Mouse (Mus musculus): ENCODE data around the gene Slc6a11. TPM values are rescaled to one million over a fixed set of nuclear protein-coding genes. Genes with fewer than 3 reads are reported as not detected.

Gene Slc6a11
- polyA plus RNA-seq, 1 experiment from 2014 or later, result not detected

DNA sequence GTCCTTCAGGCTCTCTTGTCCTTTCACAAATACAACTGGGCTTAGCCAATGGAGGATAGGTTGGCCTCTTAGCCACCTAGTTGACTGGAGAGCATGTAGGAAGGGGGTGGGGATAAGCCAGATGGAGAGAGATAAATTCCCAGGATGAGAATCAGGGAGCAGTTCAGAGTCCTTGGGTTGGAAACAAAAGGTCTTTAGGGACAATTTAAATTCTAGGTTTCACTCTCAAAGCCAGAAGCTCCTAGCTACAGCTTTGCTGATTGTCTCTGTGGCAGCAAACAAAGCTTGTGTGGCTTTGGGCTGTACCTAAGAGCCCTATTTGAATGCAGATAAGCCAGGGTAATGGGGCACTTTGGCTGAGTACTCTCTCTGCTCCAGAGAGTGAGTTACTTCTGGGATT, 135.2 kb downstream of the Slc6a11 start:
- Histone ChIP-seq H3K9ac (no peak overlapping the region), H3K4me1 (replicated peaks) (peaks cover 12% of the 10 kb centered on the region), H3K4me3 (no peak overlapping the region), H3K36me3 (no peaks in the 10 kb centered on the region), H3K4me2 (no peak overlapping the region), H3K9me3 (replicated peaks) (no peaks in the 10 kb centered on the region), H3K27me3 (replicated peaks) (peaks cover 42% of the 10 kb centered on the region), H3K27ac (ENCODE audit: poor library complexity, severe bottlenecking) (no peak overlapping the region)
- ATAC-seq (ENCODE audit: insufficient number of reproducible peaks, low FRiP score), result no peak

DNA sequence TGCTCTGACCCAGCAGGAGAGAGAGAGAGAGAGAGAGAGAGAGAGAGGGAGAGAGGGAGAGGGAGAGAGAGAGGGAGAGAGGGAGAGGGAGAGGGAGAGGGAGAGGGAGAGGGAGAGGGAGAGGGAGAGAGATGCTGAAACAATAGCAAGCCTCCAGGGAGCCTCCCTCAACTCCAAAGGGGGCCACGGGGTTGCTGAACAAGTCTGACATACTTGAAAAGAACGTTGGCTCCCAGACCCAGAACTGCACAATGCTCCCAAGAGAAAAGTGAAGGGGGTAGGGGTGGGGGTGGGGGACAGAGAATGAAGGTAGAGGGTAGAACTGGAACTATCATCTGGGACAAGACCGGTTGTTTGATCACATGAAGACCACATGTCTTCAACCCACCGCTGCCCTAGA, 136.9 kb downstream of the Slc6a11 start:
- Histone ChIP-seq H3K4me2 (no peak overlapping the region), H3K27me3 (replicated peaks) (peaks cover 41% of the 10 kb centered on the region), H3K36me3 (no peaks in the 10 kb centered on the region), H3K9me3 (replicated peaks) (no peaks in the 10 kb centered on the region), H3K4me3 (no peak overlapping the region), H3K4me1 (replicated peaks) (peaks cover 12% of the 10 kb centered on the region), H3K9ac (no peak overlapping the region), H3K27ac (ENCODE audit: poor library complexity, severe bottlenecking) (no peak overlapping the region)
- WGBS, result 36% methylated on average over 4 of the region's 4 CpGs
- no peak for ATAC-seq (ENCODE audit: insufficient number of reproducible peaks, low FRiP score)

DNA sequence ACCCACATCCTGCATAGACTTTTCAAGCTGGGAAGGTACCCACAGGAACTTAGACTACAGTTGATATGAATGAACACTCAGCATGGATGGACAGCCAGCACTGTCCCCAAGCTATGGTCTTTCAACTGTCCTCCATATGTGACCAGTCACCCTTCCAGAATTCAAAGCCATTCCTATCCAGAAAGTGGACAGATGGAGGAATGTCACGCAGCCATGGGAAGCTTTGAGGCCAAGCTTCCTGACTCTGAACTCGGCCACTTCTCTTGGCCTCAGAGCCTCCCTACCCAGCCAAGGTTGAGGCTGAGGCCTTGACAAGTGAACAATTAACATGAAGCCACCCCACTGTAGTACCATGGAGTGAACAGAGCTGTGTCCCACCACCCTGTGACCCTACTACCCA, 138.5 kb downstream of the Slc6a11 start:
- ATAC-seq (ENCODE audit: insufficient number of reproducible peaks, low FRiP score), result no peak
- H3K4me2 ChIP-seq, result no peak overlapping the region
- H3K9me3 ChIP-seq (replicated peaks), result no peaks in the 10 kb centered on the region
- WGBS, result 68% methylated on average over 2 of the region's 2 CpGs
- H3K4me3 ChIP-seq, result no peak overlapping the region
- H3K9ac ChIP-seq, result no peak overlapping the region
- peaks cover 57% of the 10 kb centered on the region for H3K27me3 ChIP-seq (replicated peaks)
- no peaks in the 10 kb centered on the region for H3K36me3 ChIP-seq
- no peak overlapping the region for H3K27ac ChIP-seq (ENCODE audit: poor library complexity, severe bottlenecking)
- peaks cover 9% of the 10 kb centered on the region for H3K4me1 ChIP-seq (replicated peaks)

DNA sequence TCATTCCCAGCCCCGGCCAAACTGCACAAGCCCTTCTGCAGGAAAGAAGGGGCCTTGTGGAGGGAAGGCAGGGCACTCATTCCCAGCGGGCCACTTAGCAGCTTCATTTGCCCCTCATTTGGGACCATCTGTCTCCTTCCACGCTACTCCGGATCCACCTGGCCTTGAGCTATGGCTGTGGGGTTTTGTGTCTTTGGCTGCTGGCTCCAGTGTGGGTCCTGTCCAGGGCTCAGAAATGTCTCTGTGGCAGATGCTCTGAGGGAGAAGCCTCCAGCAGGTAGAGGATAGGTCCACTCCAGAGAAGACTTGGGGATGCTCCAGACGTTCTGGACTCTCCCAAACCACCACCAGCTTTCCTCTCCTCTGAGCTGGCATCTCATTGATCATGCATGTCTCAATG, 139.8 kb downstream of the Slc6a11 start:
- no peak overlapping the region for H3K27ac ChIP-seq (ENCODE audit: poor library complexity, severe bottlenecking)
- WGBS, result 50% methylated on average over 5 of the region's 5 CpGs
- no peak overlapping the region for H3K4me3 ChIP-seq
- no peak for ATAC-seq (ENCODE audit: insufficient number of reproducible peaks, low FRiP score)
- no peak overlapping the region for H3K9ac ChIP-seq
- no peak overlapping the region for H3K4me2 ChIP-seq
- H3K9me3 ChIP-seq (replicated peaks), result no peaks in the 10 kb centered on the region
- H3K27me3 ChIP-seq (replicated peaks), result peaks cover 59% of the 10 kb centered on the region
- H3K4me1 ChIP-seq (replicated peaks), result peaks cover 6% of the 10 kb centered on the region
- H3K36me3 ChIP-seq, result no peaks in the 10 kb centered on the region

DNA sequence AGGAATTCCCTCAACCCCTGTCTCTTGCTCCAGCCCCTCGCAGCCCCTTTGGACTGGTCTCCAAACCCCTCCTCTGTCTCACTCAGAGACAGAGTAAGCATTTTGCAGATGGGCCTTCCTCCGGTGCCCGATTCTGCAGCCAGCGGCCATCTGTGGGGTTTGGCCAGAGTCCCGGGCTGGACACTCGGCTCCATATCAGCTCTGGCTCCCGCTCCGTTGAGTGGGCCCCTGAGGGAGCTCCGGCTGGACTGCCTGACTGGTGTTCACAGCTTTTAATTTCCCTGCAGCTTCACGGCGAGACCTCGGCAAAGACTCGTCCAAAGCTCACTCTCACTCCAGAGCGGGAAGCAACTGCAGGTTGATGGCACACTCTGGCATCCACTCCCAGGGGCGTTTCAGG, 141.2 kb downstream of the Slc6a11 start:
- Histone ChIP-seq H3K4me3 (no peak overlapping the region), H3K27ac (ENCODE audit: poor library complexity, severe bottlenecking) (no peak overlapping the region), H3K4me1 (replicated peaks) (peaks cover 6% of the 10 kb centered on the region), H3K9ac (no peak overlapping the region), H3K4me2 (no peak overlapping the region), H3K27me3 (replicated peaks) (peaks cover 57% of the 10 kb centered on the region), H3K9me3 (replicated peaks) (no peaks in the 10 kb centered on the region), H3K36me3 (no peaks in the 10 kb centered on the region)
- WGBS, result 57% methylated on average over 15 of the region's 15 CpGs
- ATAC-seq (ENCODE audit: insufficient number of reproducible peaks, low FRiP score), result no peak

DNA sequence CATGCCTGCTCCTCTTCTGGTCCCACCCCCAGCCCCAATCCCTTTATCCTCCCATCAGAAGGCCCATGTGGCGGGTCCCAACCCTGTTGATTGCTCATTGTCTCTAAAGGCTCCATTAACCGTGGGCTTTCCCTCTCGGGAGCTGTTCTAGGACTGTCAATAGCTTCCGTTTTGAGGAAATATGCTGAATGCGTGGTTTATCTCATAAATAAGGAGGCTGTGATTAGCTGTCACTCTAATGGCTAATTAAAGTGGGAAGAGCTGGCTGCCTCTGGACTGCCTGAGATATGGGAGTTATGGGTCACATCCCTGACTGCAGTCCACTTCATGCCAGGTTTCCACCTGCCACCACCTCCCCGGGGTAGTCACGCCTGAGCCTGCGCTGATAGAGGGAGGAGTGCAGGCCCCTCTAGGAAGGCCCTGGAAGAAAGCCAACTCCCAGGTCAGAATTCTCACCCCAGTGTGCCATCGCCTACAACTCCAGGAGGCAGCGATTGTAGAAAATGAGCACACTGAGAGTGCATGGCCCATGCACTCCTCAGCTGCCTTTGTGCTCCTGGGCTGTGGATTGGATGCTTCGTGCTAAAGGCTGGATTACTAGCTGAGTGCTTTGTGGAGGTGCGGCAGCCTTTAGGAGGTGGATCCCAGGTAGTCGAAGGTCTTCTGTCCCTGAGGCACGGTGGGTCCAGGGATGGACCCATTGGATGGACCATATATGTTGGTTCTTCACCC, 143.1 kb downstream of the Slc6a11 start:
- Histone ChIP-seq H3K4me1 (replicated peaks) (peaks cover 6% of the 10 kb centered on the region), H3K4me3 (no peak overlapping the region), H3K9ac (no peak overlapping the region), H3K36me3 (no peaks in the 10 kb centered on the region), H3K27ac (ENCODE audit: poor library complexity, severe bottlenecking) (no peak overlapping the region), H3K4me2 (no peak overlapping the region), H3K27me3 (replicated peaks) (peaks cover 56% of the 10 kb centered on the region), H3K9me3 (replicated peaks) (no peaks in the 10 kb centered on the region)
- ATAC-seq (ENCODE audit: insufficient number of reproducible peaks, low FRiP score), result no peak
- 38% methylated on average over 14 of the region's 14 CpGs for WGBS

DNA sequence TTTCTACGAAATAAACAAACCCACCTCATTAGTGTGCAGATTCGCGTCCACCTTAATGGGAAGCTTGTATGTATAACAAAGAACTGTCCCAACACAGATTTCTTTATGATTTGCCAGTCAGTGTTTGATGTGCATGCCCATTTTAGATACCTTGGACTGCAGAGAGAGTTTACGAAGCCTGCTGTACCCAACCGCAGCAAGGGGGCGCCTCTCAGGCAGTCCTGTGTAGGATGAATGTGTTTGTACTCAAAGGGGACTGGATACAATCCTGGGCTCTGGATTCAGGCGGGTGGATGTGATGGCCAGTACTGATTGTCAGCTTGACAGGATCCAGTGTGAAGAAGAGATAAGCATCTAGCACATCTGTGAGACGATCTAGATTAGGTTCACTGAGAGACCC, 144.8 kb downstream of the Slc6a11 start:
- no peak for ATAC-seq (ENCODE audit: insufficient number of reproducible peaks, low FRiP score)
- WGBS, result 61% methylated on average over 8 of the region's 8 CpGs
- H3K9me3 ChIP-seq (replicated peaks), result no peaks in the 10 kb centered on the region; the same call in 1 of the 2 replicates
- peaks cover 69% of the 10 kb centered on the region for H3K27me3 ChIP-seq (replicated peaks)
- no peaks in the 10 kb centered on the region for H3K36me3 ChIP-seq
- no peak overlapping the region for H3K27ac ChIP-seq (ENCODE audit: poor library complexity, severe bottlenecking)
- H3K9ac ChIP-seq, result no peak overlapping the region
- no peak overlapping the region for H3K4me3 ChIP-seq
- no peak overlapping the region for H3K4me2 ChIP-seq
- H3K4me1 ChIP-seq (replicated peaks), result peaks cover 6% of the 10 kb centered on the region

DNA sequence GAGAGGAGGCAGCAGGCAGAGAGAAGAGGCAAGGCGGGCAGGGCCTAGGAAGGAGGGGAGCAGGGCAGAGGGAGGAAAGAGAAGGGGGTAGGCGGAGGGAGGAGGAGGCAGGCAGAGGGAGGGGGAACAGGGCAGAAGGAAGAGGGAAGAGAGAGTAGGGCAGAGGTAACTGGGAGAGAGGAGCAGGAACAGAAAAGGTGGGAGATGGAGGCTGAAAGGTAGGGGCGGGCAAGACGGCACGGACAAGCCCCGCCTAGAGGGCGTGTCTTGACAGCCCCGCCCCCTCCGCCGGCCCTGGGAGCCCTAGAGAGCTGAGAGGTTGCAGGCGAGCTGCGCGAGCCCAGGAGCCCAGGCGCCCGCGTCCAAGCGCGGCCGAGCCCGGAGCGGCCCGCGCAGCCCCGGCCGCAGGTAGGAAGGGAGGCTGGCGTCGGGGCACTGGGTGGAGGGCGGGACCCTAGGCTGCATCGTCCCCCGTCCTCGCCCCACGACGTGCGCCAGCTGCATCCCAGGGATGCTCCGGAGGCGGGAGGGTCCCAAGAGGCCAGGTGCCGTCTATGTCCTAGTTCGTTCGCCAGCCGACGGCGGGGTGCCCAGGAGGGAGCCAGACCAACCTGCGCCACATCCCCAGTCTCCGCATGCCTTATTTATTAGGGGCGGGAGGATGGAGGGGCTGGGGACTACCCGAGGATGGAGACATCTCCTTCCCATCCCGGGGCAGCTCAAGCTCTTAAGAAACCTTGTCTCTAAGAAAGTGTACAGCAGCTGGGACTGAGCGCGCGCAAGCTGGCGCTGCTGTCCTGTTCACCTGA, 151.6 kb downstream of the Slc6a11 start, which contains the start of gene Slc6a1:
Slc6a1 (plus strand) TSS at position 167 of the 809 bp plus-strand sequence.
- WGBS, result 2% methylated on average over 50 of the region's 51 CpGs
- H3K27ac ChIP-seq (ENCODE audit: poor library complexity, severe bottlenecking), result no peak within 1 kb of the TSS

DNA sequence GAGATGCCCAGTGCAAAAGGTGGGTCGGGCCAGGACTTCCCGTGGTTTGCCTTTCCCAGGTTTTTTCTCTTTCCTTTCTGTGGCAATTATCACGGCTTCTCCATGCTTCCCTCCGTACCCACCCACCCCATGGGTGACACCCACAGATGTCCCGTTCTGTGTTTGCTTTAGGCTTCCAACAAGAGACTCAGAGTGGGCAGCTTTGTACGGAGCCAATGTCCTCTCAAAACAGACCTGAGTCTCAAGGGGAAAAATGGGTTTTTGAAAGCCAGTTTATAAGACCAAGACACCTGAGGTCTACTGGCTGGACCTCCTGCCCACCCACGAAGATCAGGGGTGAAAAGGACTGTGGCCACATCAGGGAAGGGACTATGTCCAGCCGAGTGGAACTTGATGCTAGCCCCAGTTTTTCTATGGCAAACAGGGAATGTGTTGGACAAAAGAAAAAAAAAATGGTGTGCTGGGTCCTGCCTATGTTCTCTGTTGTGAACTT, 152.3 kb downstream of the Slc6a11 start:
- no peak overlapping the region for H3K27ac ChIP-seq (ENCODE audit: poor library complexity, severe bottlenecking)
- no peak for ATAC-seq (ENCODE audit: insufficient number of reproducible peaks, low FRiP score)
- H3K4me1 ChIP-seq (replicated peaks), result peaks cover 6% of the 10 kb centered on the region; the same call in 1 of the 2 replicates
- no peak overlapping the region for H3K4me3 ChIP-seq
- no peak overlapping the region for H3K9ac ChIP-seq
- no peaks in the 10 kb centered on the region; the same call in 1 of the 2 replicates for H3K9me3 ChIP-seq (replicated peaks)
- H3K4me2 ChIP-seq, result no peak overlapping the region
- 22% methylated on average over 8 of the region's 8 CpGs for WGBS
- H3K36me3 ChIP-seq, result no peaks in the 10 kb centered on the region
- H3K27me3 ChIP-seq (replicated peaks), result peaks cover 91% of the 10 kb centered on the region

More for the DNA sequence above, 151.6 kb downstream of the Slc6a11 start, which contains the start of gene Slc6a1:
- Histone ChIP-seq H3K4me1 (replicated peaks) (peaks cover 6% of the 10 kb centered on the region; the same call in 1 of the 2 replicates), H3K9me3 (replicated peaks) (no peaks in the 10 kb centered on the region; the same call in 1 of the 2 replicates), H3K4me3 (peak within 1 kb of the TSS; percentile 29; the same call in 1 of the 2 replicates), H3K9ac (no peak within 1 kb of the TSS), H3K27me3 (replicated peaks) (peaks cover 90% of the 10 kb centered on the region), H3K36me3 (no peaks in the 10 kb centered on the region), H3K4me2 (peak within 1 kb of the TSS; percentile 53)
- peak; percentile 68 for ATAC-seq (ENCODE audit: insufficient number of reproducible peaks, low FRiP score)

DNA sequence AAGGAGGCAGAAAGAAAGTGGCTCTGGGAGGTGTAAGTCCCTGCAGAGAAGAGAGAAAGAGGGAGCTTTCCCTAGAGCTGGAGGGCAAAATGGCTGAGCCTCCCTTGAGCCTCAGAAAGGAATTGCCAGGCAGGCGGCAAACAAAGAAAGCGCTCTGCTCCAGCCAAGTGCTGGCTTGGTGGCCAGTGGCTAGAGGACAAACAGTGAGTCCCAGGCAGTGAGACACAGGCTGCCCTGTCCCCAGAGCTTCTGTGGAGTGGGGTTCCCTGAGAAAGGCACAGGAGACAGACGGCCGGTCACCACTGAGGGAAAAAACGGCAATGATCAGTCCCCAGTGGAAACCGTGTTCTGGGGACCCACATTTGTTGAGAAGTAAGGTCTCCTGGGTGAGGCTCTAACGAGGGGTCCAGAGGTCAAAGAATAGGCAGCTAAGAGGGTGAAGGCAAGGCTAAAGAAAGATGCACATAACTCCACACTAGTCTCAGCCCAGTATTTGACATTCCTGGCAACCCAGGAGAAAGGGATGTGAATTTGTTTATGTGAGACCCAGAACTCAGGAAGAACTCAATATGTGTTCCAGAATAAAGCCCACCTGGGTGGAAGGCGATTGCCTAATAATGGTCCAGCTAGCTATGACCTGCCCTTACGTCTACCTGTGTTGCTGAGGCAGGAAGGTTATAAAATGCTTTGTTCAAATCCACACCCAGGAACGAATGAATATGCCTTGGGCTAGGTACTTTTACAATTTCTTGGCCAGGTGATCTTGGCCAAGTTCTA, 153.1 kb downstream of the Slc6a11 start:
- ATAC-seq (ENCODE audit: insufficient number of reproducible peaks, low FRiP score), result no peak
- WGBS, result 53% methylated on average over 10 of the region's 10 CpGs
- Histone ChIP-seq H3K9ac (no peak overlapping the region), H3K4me2 (no peak overlapping the region), H3K27me3 (replicated peaks) (peaks cover 94% of the 10 kb centered on the region), H3K9me3 (replicated peaks) (no peaks in the 10 kb centered on the region; the same call in 1 of the 2 replicates), H3K4me3 (no peak overlapping the region), H3K36me3 (no peaks in the 10 kb centered on the region), H3K27ac (ENCODE audit: poor library complexity, severe bottlenecking) (no peak overlapping the region), H3K4me1 (replicated peaks) (peaks cover 6% of the 10 kb centered on the region; the same call in 1 of the 2 replicates)
